Mouse (Mus musculus) spleen, postnatal 36 days (tissue): ENCODE measurements around the gene Trim3.

ENCODE experiments used
- DNase-seq, 2 experiments: peaks; one replicate each; pipeline ENCODE4 v3.0.0; 2022; ENCODE audit warnings: low spot score in 2 of 2, mixed read lengths in 1 of 2

The Trim3 gene

GRCm38 (mm10) chr7:105611767-105612166 lies 21.6 kb downstream of the Trim3 start:
- no peak for DNase-seq

DNA sequence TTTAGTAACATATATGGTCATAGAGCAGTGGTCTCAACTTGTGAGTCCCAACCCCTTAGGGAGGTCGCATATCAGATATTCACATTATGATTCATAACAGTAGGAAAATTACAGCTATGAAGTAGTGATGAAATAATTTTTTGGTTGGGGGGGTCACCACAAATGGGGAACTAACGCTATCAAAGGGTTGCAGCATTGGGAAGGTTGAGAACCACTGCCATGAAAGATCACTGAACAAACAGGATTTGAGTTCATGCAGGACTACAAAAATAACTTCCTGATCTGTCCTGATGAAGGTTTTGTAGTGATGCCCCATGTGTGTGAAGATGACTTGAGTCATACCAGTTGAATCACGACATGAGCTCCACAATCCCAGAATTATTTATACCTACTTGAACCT lies 24.9 kb downstream of the Trim3 start:
- DNase-seq, result no peak

GRCm38 (mm10) chr7:105602860-105603623 lies 30.3 kb downstream of the Trim3 start:
- DNase-seq, result peak; percentile 43 to 48

DNA sequence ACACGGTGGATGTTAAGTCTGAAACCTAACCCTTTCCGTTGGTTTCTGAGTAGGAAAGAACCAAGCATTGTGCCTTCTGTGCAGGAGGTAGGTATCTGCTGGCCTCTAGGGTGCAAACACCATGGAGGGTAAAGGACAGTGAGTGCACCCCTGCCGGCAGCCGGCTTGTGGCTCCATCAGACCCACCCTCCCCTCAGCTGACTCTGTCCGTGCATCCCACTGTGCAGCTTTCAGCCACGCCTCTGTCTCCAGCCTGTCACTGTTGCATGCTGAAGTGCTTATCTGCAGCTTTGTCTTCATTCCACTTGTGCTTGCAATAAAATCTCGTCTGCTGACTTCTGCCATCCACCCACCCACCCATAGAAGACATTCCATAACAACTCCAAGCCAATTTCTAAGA lies 43.3 kb downstream of the Trim3 start:
- no peak for DNase-seq

DNA sequence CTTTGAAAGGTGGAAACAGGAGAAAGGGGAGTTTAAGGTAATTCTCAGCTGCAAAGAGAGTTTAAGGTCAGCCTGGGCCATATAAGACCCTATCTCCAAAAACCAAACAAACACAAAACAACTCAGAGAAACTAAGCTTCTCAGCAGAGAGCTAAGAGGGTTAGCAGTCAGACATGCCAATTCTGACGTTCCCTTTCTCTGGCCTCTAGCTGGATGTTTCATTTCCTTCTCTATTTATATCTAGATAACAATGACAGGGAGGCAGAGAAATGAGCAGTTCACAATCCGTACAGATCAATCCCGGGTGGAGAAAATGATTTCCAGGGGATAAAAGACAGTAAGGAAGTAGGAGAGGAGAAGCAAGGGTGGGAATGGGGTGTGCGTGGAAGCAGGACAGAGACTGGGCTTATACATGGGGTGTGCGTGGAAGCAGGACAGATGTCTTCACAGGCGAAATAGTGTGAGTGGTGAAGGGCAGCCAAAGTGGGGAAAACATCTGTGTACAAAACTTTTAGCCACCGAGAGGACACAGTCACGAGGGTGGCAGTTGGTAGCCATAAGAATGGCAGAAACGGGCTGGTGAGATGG lies 45.0 kb downstream of the Trim3 start:
- DNase-seq, result no peak

- no peak for DNase-seq
Measured at GRCm38 (mm10) chr7:105581959-105582358, 51.4 kb downstream of the Trim3 start.

GRCm38 (mm10) chr7:105581094-105581703 lies 52.2 kb downstream of the Trim3 start, which contains the start of gene Apbb1:
Gene Apbb1 (minus strand): TSS chr7:105581653.
- DNase-seq, result peak; percentile 29 to 36

DNA sequence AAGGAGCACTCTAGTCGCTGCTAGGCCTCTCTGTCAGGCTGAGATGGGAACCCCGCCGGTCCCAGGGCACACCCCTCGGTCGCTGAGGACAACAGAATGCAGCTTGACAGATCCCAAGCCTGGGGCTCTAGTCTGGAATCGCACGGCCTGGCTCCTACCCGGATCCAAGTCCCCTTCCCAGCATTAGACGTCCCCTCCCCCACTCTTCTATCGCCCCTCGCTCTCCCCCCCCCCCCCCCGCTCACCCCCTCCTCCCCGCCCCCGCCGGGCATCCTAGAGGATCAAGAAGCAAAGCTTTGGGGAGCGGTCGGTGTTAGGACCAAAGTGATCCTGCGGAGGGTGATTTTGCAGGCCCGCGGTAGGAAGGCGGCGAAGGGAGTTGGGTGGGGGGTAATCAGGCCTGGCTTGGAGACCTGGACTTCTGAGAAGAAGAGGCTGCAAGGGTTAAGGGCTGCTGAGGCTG lies 52.7 kb downstream of the Trim3 start:
- no peak for DNase-seq

GRCm38 (mm10) chr7:105578481-105578880 lies 54.9 kb downstream of the Trim3 start:
- DNase-seq, result no peak

DNA sequence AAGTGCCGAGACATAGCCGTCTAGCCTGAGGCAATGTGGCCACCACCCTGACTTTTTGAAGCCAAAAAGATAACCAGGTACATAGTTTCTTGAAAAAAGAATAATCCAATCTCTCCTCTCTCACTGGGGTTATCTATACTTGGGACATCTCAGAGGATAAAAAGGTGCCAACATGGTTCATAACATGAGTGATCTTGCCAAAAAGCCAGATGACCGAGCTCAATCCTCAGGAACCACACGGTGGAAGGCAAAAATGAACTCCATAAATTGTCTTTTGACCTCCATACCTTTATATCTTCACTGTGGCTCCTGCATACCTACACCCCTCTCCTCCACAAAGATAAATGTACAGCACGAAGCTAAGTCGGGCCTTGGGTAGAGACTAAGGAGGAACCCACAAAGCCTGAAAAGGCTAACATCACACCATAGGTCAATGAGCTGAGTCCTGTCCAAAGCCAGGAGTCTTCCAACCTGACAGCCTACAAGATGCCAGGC lies 55.9 kb downstream of the Trim3 start:
- DNase-seq, result no peak

- no peak for DNase-seq
Measured at GRCm38 (mm10) chr7:105576166-105576748, 57.1 kb downstream of the Trim3 start.

- no peak for DNase-seq
Measured at GRCm38 (mm10) chr7:105574537-105574936, 58.8 kb downstream of the Trim3 start.

- DNase-seq, result no peak
Measured at GRCm38 (mm10) chr7:105572949-105573348, 60.4 kb downstream of the Trim3 start.

- DNase-seq, result no peak
Measured at GRCm38 (mm10) chr7:105570756-105571155, 62.6 kb downstream of the Trim3 start.

DNA sequence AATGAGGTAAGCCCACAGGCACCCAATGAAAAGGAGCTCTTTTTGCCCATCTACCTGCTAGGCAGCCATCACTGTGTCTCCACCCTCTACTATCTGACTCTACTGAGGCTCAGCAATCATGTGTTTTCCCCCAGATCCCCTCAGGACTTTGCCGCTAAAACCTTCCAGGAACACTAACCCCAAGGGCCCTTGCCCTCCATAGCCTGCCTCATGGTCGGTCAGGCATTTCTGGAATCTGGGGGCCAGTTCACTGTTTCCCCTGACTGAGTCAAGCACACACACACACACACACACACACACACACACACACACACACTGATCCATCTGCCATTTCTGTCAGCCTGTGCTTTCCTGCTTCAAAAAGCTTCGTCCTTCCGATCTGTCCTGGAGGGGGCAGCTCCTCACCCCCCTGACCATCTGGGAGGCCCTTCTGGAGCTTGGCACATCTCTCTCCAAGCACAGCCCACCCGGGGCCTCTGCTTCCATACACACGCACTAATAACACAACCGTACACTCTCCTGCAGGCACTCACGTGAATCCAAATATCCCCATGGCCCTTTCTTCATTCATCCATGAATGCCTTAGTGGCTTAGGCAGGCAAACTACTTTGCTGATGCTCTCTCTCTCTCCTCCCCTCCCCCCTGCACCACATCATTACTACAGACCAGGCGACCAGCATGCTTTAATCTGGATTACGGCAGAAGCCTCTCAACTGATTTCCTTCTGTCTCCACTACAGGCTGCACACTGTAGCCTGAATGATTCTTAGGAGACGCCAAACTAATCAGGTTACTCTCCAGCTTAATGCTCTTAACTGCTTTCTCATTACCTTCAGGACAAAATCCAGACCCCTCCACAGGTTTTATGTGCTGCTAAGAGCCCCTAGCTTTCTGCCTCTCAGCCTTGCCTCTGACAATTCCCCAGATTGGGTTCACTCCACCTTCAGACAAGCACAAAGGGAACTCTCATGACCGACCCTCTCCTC lies 63.6 kb downstream of the Trim3 start:
- DNase-seq, result no peak

GRCm38 (mm10) chr7:105568988-105569471 lies 64.3 kb downstream of the Trim3 start:
- DNase-seq, result no peak

DNA sequence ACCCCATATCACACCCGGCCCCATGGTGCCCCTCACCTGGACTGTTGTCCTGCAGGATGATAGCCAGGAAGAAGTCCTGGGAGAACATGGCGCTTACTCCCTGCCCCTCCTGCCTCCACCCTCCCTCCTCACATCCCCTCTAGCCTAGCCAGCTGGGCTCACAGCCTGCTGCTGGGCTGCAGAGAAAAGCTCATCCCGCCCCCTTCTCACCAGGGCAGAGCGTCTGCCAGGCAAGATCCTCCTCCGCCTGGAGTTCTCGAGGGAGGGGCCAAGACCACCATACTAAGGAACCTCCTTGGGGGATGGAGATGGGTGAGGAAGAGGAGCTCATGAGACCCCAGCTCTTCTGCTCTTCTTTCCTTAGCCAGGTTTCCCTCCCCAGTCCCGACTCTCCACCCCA lies 64.8 kb downstream of the Trim3 start:
- DNase-seq, result no peak

GRCm38 (mm10) chr7:105565071-105565836 lies 68.1 kb downstream of the Trim3 start:
- no peak for DNase-seq

DNA sequence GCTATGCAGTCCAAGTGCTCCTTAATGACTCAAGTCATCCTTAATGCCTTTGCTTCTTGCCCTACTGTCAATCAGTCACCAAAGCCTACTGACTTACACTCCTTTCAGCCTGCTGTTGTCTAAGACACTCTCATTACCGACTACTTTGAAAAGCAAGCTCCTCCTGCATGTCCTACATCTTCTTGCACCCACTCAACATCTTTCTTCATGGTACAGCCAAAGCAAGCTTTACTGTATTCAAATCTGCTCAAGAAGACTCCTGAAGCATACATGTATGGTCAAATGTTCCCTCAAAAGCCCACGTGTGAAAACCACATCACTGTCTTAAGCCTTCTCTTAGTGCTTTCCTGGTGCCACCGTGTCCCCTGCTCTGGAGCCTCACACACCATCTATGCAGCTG lies 70.0 kb downstream of the Trim3 start:
- no peak for DNase-seq

GRCm38 (mm10) chr7:105562317-105562716 lies 71.1 kb downstream of the Trim3 start:
- DNase-seq, result no peak
